In genomic region chr4:57311750-57312149, GRCm38 (mm10) we compare ENCODE assay signal across 24 mouse cellular contexts. TPM values are rescaled to one million over a fixed set of nuclear protein-coding genes. Genes with fewer than 3 reads are reported as not detected.
DNase-seq lines count a peak whose midpoint lies in the region; ATAC-seq and TF ChIP-seq lines count a peak whose summit lies in the region.
"Had no signal": no experiment of that assay in that cellular context is flagged by ENCODE, and none has a peak within 500 bp of the region (broad histone marks: within the 10 kb centered on the region; RNA-seq: fewer than 3 reads in every experiment).

No protein-coding gene starts in this region.

- TF ChIP-seq CTCF in kidney, adult 2 months (conservative IDR thresholded peaks at IDR 0.05; ENCODE audit: insufficient read depth, insufficient read length, low read depth, low read length): no peak
- TF ChIP-seq CTCF in liver, adult 2 months (IDR thresholded peaks at IDR 0.05; ENCODE audit: low read depth, low read length): no peak
- no peak for TF ChIP-seq CTCF in small intestine, adult 2 months (IDR thresholded peaks at IDR 0.05; ENCODE audit: extremely low read depth, insufficient read length, insufficient replicate concordance, low read depth, low read length)

- no peak for TF ChIP-seq POLR2A in kidney, adult 2 months (IDR thresholded peaks at IDR 0.05; ENCODE audit: low read depth, low read length)
- no peak for TF ChIP-seq POLR2A in liver, adult 2 months (IDR thresholded peaks at IDR 0.05; ENCODE audit: extremely low read depth, insufficient read depth, low read length)
- no peak for TF ChIP-seq POLR2A in small intestine, adult 2 months (IDR thresholded peaks at IDR 0.05; ENCODE audit: low read depth, low read length)

- no peaks in the 10 kb centered on the region for H3K36me3 ChIP-seq in kidney, adult 2 months (ENCODE audit: control insufficient read depth, insufficient read depth, low read length)
- no peaks in the 10 kb centered on the region for H3K36me3 ChIP-seq in liver, adult 2 months (ENCODE audit: control insufficient read depth, insufficient read depth, low read length)
- no peaks in the 10 kb centered on the region for H3K36me3 ChIP-seq in liver, embryonic 12.5 days
- no peaks in the 10 kb centered on the region for H3K36me3 ChIP-seq in liver, embryonic 16.5 days (ENCODE audit: control insufficient read depth, insufficient read depth)
- H3K36me3 ChIP-seq in liver, embryonic 11.5 days (ENCODE audit: control insufficient read depth, insufficient read depth, low read length): no peaks in the 10 kb centered on the region
- no peaks in the 10 kb centered on the region for H3K36me3 ChIP-seq in small intestine, adult 2 months (ENCODE audit: control insufficient read depth, insufficient read depth, low read length)
- H3K36me3 ChIP-seq in forebrain, embryonic 11.5 days (ENCODE audit: control insufficient read depth, insufficient read depth, low read length): no peaks in the 10 kb centered on the region
- H3K36me3 ChIP-seq: embryonic facial prominence, embryonic 13.5 days; embryonic facial prominence, embryonic 15.5 days; forebrain, embryonic 10.5 days; forebrain, embryonic 15.5 days had no signal

- no peak overlapping the region for H3K4me2 ChIP-seq in liver, embryonic 12.5 days
- H3K4me2 ChIP-seq in liver, embryonic 16.5 days (ENCODE audit: low read depth, low read length): no peak overlapping the region
- no peak overlapping the region for H3K4me2 ChIP-seq in liver, embryonic 11.5 days
- H3K4me2 ChIP-seq in forebrain, embryonic 11.5 days (ENCODE audit: low read depth, low read length, severe bottlenecking): no peak overlapping the region
- H3K4me2 ChIP-seq: embryonic facial prominence, embryonic 13.5 days; embryonic facial prominence, embryonic 15.5 days; forebrain, embryonic 13.5 days; forebrain, embryonic 15.5 days had no signal

- H3K79me2 ChIP-seq in liver, adult 2 months (ENCODE audit: control insufficient read depth, insufficient read depth, low read length): no peaks in the 10 kb centered on the region

- no peak for ATAC-seq in liver, embryonic 12.5 days
- peak; percentile 59 for ATAC-seq in liver, embryonic 16.5 days (ENCODE audit: low read depth)
- no peak for ATAC-seq in liver, embryonic 11.5 days (replicated peaks; ENCODE audit: low FRiP score)
- no peak for ATAC-seq in forebrain, embryonic 11.5 days (replicated peaks; ENCODE audit: low FRiP score)
- ATAC-seq: forebrain, embryonic 13.5 days; forebrain, embryonic 15.5 days had no signal

- WGBS in kidney, adult 2 months: 58% methylated on average over 4 of the region's 4 CpGs
- WGBS in liver, adult 2 months: 25% methylated on average over 4 of the region's 4 CpGs
- 64% methylated on average over 4 of the region's 4 CpGs for WGBS in liver, embryonic 12.5 days (ENCODE audit: insufficient replicate concordance)
- WGBS in liver, embryonic 16.5 days (ENCODE audit: insufficient replicate concordance): 53% methylated on average over 4 of the region's 4 CpGs
- WGBS in liver, embryonic 11.5 days: 80% methylated on average over 4 of the region's 4 CpGs
- 54% methylated on average over 4 of the region's 4 CpGs for WGBS in small intestine, adult 2 months
- 89% methylated on average over 4 of the region's 4 CpGs for WGBS in forebrain, embryonic 11.5 days

- H3K4me1 ChIP-seq in kidney, adult 2 months (ENCODE audit: control insufficient read depth, insufficient read depth, low read length): 0 out of 2 replicates have a peak, but pooled peaks cover 4% of the 10 kb centered on the region
- H3K4me1 ChIP-seq in liver, adult 2 months (ENCODE audit: control insufficient read depth, insufficient read depth, low read length): peaks cover 2% of the 10 kb centered on the region; the same call in 1 of the 2 replicates
- H3K4me1 ChIP-seq in liver, embryonic 12.5 days: no peaks in the 10 kb centered on the region
- H3K4me1 ChIP-seq in liver, embryonic 16.5 days (ENCODE audit: control insufficient read depth, low read depth, low read length): no peaks in the 10 kb centered on the region
- no peaks in the 10 kb centered on the region for H3K4me1 ChIP-seq in liver, embryonic 11.5 days (replicated peaks; ENCODE audit: control insufficient read depth, insufficient read depth, low read length)
- H3K4me1 ChIP-seq in small intestine, adult 2 months (ENCODE audit: control insufficient read depth, insufficient read depth, insufficient read length, low read length): peaks cover 21% of the 10 kb centered on the region; the same call in 1 of the 2 replicates
- no peaks in the 10 kb centered on the region for H3K4me1 ChIP-seq in forebrain, embryonic 11.5 days (replicated peaks; ENCODE audit: control insufficient read depth, insufficient read depth, low read length)
- H3K4me1 ChIP-seq: forebrain, embryonic 13.5 days; forebrain, embryonic 15.5 days had no signal

- H3K9me3 ChIP-seq in liver, embryonic 12.5 days (replicated peaks): no peaks in the 10 kb centered on the region
- no peaks in the 10 kb centered on the region for H3K9me3 ChIP-seq in liver, embryonic 16.5 days (replicated peaks; ENCODE audit: control insufficient read depth, low read length)
- H3K9me3 ChIP-seq in liver, embryonic 11.5 days (ENCODE audit: control insufficient read depth, low read length): no peaks in the 10 kb centered on the region
- H3K9me3 ChIP-seq in forebrain, embryonic 11.5 days (ENCODE audit: control insufficient read depth, low read length): no peaks in the 10 kb centered on the region
- H3K9me3 ChIP-seq: embryonic facial prominence, embryonic 13.5 days; embryonic facial prominence, embryonic 15.5 days; forebrain, embryonic 10.5 days; forebrain, embryonic 13.5 days; forebrain, embryonic 15.5 days had no signal

- H3K9ac ChIP-seq in liver, adult 2 months (ENCODE audit: low read depth, low read length): no peak overlapping the region
- no peak overlapping the region for H3K9ac ChIP-seq in liver, embryonic 12.5 days
- H3K9ac ChIP-seq in liver, embryonic 16.5 days (ENCODE audit: low read depth, low read length): no peak overlapping the region
- no peak overlapping the region for H3K9ac ChIP-seq in liver, embryonic 11.5 days (ENCODE audit: low read depth, low read length)
- no peak overlapping the region for H3K9ac ChIP-seq in forebrain, embryonic 11.5 days (ENCODE audit: low read length)
- H3K9ac ChIP-seq: embryonic facial prominence, embryonic 13.5 days; embryonic facial prominence, embryonic 15.5 days; forebrain, embryonic 13.5 days; forebrain, embryonic 15.5 days had no signal

- no peak overlapping the region for H3K4me3 ChIP-seq in kidney, adult 2 months (ENCODE audit: insufficient read depth, low read depth, low read length)
- H3K4me3 ChIP-seq in liver, adult 2 months (ENCODE audit: insufficient read depth, low read depth, low read length): no peak overlapping the region
- no peak overlapping the region for H3K4me3 ChIP-seq in liver, embryonic 12.5 days
- no peak overlapping the region for H3K4me3 ChIP-seq in liver, embryonic 16.5 days (ENCODE audit: low read depth, low read length)
- H3K4me3 ChIP-seq in liver, embryonic 11.5 days (ENCODE audit: low read depth, low read length): no peak overlapping the region
- H3K4me3 ChIP-seq in small intestine, adult 2 months (ENCODE audit: low read depth, low read length): no peak overlapping the region
- no peak overlapping the region for H3K4me3 ChIP-seq in forebrain, embryonic 11.5 days (ENCODE audit: low read depth, low read length)
- H3K4me3 ChIP-seq: embryonic facial prominence, embryonic 13.5 days; embryonic facial prominence, embryonic 15.5 days; erythroblast, embryonic 14.5 days; forebrain, embryonic 10.5 days; forebrain, embryonic 13.5 days; forebrain, embryonic 15.5 days had no signal

- no peak overlapping the region for H3K27ac ChIP-seq in kidney, adult 2 months (ENCODE audit: insufficient read depth, low read depth, low read length)
- H3K27ac ChIP-seq in liver, adult 2 months (replicated peaks; ENCODE audit: insufficient read depth, low read depth, low read length): no peak overlapping the region
- no peak overlapping the region for H3K27ac ChIP-seq in liver, embryonic 12.5 days
- H3K27ac ChIP-seq in liver, embryonic 16.5 days (ENCODE audit: low read length): no peak overlapping the region
- H3K27ac ChIP-seq in liver, embryonic 11.5 days (ENCODE audit: low read depth, low read length): no peak overlapping the region
- H3K27ac ChIP-seq in small intestine, adult 2 months (ENCODE audit: insufficient read depth, low read depth, low read length): peak overlapping the region; percentile 98
- no peak overlapping the region for H3K27ac ChIP-seq in forebrain, embryonic 11.5 days (ENCODE audit: low read depth, low read length)
- H3K27ac ChIP-seq: embryonic facial prominence, embryonic 13.5 days; embryonic facial prominence, embryonic 15.5 days; forebrain, embryonic 10.5 days; forebrain, embryonic 13.5 days; forebrain, embryonic 15.5 days had no signal

- DNase-seq in kidney, adult 2 months: peak; percentile 51
- no peak for DNase-seq in kidney, postnatal 10 days
- peak; percentile 40 for DNase-seq in liver, adult 2 months (ENCODE audit: extremely low read depth, low read depth, low spot score)
- no peak for DNase-seq in liver, embryonic 11.5 days (ENCODE audit: low spot score)
- DNase-seq in forebrain, embryonic 11.5 days (ENCODE audit: low spot score): no peak
- DNase-seq: adrenal gland, adult 2 months; adrenal gland, postnatal 10 days; adrenal gland, postnatal 25 days; cerebellum, adult 11 months; cerebellum, adult 18-20 months; cerebellum, adult 8-10 months; cerebellum, adult 9-11 months; cerebellum, postnatal 14 days; cerebellum, postnatal 36 days; embryo, embryonic 11 days had no signal

- H3K27me3 ChIP-seq in kidney, adult 2 months (replicated peaks; ENCODE audit: control insufficient read depth, insufficient read depth, low read length): no peaks in the 10 kb centered on the region
- H3K27me3 ChIP-seq in liver, adult 2 months (ENCODE audit: control insufficient read depth, insufficient read depth, low read length): no peaks in the 10 kb centered on the region
- peaks cover 18% of the 10 kb centered on the region for H3K27me3 ChIP-seq in liver, embryonic 12.5 days (replicated peaks)
- no peaks in the 10 kb centered on the region for H3K27me3 ChIP-seq in liver, embryonic 16.5 days (ENCODE audit: control insufficient read depth, insufficient read depth, low read depth, low read length)
- H3K27me3 ChIP-seq in liver, embryonic 11.5 days (replicated peaks; ENCODE audit: control insufficient read depth, insufficient read depth, low read length): no peaks in the 10 kb centered on the region
- H3K27me3 ChIP-seq in small intestine, adult 2 months (ENCODE audit: control insufficient read depth, insufficient read depth, low read length): no peaks in the 10 kb centered on the region
- no peaks in the 10 kb centered on the region for H3K27me3 ChIP-seq in forebrain, embryonic 11.5 days (ENCODE audit: control insufficient read depth, insufficient read depth, low read length)
- H3K27me3 ChIP-seq: embryonic facial prominence, embryonic 15.5 days; forebrain, embryonic 13.5 days; forebrain, embryonic 15.5 days had no signal

RNA-seq across cellular contexts. Expression of gene Ptpn3, which starts 10.1 kb away (rescaled TPM):
- polyA plus RNA-seq in kidney, adult 2 months (2012; rRNA removed): 17.7 and 18.1 TPM in 2 replicates
- total RNA-seq in liver, adult 2 months (2014; rRNA removed): 18.4 and 27.8 TPM in 2 replicates
- polyA plus RNA-seq in liver, adult 2 months (2012; rRNA removed): 11.8 and 12.7 TPM in 2 replicates
- 0.32 and 0.37 TPM in 2 replicates for polyA plus RNA-seq in liver, embryonic 12.5 days (2016; fragmentation: Nextera tagmentation; extraction: Ambion mirVana)
- polyA plus RNA-seq in liver, embryonic 16.5 days (2015; fragmentation: Nextera tagmentation; extraction: Ambion mirVana): 1.0 and 1.1 TPM in 2 replicates
- 0.68 and 0.89 TPM in 2 replicates for polyA plus RNA-seq in liver, embryonic 11.5 days (2014; fragmentation: Nextera tagmentation; extraction: Ambion mirVana)
- polyA plus RNA-seq in small intestine, adult 2 months (2012; rRNA removed): 8.9 and 15.2 TPM in 2 replicates
- 0.81 TPM in 2 replicates for polyA plus RNA-seq in forebrain, embryonic 11.5 days (2014; fragmentation: Nextera tagmentation; extraction: Ambion mirVana)
- polyA plus RNA-seq: erythroblast, embryonic 14.5 days had no signal

Comparison
In these comparisons a context has a peak if more than half of its experiments do, and no peak if none do; other contexts are left out.
1. DNase-seq: peak in kidney, adult 2 months (single experiment) and liver, adult 2 months (single experiment); none in kidney, postnatal 10 days (single experiment), liver, embryonic 11.5 days (single experiment) and forebrain, embryonic 11.5 days (single experiment).